Mouse (Mus musculus): ENCODE measurements at regions not wholly inside any gene's neighbourhood (a gene's known extent, or its start where the extent isn't known, plus 50 kb on each side); places are given as distances from the start of the nearest gene placed in this dataset.
A peak's percentile ranks its signal among the peaks of the same experiment; 100 is the strongest.

DNA sequence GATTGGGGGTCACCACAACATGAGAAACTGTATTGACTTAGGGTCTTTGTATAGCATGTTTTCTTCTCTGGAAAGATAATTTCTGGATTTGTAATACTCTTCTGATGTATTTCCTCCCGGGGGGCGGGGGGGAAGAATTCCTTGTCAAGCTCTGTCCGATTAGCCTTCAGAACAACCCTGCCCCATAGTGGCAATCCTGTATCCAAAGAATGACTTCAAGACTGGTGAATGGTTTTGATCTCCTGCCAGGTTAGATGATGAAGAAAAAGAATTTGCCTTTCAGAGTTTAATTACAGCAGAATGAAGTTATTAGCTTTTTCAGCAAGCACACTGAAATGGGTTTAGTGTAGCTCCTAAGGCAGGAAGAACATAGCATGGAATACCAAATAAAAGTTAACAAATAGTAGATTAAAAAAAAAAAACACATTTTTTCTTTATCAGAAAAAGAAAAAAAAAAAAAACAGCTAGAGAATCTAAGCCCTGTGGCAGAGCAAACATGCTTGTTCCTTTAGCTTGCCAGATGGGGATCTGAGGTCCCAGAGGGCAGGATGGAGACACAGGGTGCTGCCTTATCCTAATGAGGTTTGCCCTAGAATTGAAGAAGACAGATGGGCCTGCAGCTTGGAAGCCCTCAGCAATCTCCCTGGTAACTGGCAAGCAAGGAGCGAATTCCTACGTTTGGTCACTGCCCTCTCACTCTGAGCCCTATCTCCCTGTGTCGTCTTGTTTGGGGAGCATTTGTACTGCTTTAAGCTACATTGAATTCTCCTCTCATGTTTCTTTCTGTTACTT lies 280.9 kb upstream of the Gm9972 start:
- no peak for DNase-seq (ENCODE audit: low spot score)

DNA sequence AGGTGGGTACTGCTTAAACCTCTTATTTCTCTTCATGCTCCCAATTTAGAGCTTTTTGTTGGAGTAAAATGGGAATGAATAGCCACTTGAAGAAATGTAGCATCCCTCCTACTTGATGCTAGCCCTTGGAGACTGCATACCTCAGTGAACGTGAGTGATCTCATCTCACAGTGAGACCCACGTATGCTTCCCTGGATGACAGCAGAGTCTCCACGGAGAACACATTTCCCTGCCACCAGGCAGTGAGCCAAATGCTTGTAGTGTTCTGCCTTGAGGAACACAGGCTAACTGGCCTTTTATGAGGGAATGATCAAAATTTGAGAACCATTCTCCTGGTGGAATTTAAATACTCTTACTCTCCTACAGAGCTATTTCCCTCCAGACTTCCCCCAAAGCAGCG lies 280.1 kb upstream of the Gm9972 start:
- DNase-seq (ENCODE audit: low spot score), result no peak

DNA sequence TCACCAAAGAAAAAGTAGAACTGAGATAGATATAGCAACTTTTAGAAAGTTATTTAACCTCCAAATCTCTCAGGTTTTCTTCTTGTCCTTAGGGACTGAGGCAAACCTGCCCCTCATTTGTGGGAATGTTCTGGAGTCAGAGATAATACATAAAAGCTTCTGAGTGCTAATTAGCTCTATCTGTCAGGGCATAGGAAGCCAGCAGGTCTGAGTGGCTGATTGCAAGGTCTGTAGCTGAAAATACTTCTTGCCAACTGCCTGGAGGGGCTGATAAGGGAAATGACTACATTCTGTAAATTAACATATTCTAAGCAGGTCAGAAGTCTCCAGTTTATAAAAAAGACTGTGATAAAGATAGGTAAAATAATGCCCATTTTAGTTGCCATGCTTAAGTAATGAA lies 270.3 kb upstream of the Gm9972 start:
- no peak for DNase-seq (ENCODE audit: low spot score)

DNA sequence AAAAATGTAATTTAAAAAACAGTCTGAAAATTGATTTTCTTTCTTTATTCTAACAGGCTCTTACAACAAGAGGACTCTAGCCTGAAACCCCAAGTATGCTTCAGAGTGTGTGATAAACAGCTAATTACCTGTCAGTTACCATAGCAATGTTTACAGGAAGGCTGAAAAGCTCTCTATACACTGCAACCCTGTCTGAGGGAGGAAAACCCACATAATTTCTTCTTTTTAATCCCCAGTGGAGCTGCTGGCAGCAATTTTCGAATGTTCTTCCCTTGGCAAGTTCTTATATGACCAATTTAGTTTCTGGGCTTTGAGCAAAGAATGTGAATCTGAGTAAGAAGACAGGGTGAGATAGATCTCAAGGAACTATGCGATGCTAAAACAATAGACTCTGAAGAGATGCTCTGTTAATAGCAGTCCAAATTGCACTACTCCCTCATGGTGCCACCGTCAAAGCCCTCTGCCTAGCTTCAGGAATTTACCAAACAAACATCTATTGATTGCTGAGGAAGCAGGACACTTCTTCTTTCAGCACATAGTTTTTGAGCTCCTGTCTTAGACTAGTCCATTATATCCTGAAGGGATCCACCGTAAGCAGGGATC lies 260.4 kb upstream of the Gm9972 start:
- no peak for DNase-seq (ENCODE audit: low spot score)

DNA sequence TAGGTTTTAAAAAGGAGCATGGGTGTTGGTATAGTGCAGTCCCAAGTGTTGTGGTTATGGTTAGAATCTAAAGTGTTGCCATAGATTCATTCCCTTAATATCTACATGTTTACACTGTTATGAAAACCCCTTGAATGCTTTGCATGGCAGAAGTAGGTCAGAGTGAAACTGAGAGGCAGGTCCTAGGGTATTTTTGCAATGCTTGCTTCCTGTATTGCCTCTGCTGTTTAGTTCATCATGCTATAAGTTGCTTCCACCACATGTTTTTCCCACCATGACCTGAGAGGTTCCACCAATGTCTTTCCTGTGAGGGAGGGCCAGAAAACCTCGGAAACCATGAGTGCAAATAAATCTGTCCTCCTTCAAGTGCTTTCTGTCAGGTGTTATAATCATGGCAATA lies 224.1 kb upstream of the Gm9972 start:
- no peak for DNase-seq (ENCODE audit: low spot score)

DNA sequence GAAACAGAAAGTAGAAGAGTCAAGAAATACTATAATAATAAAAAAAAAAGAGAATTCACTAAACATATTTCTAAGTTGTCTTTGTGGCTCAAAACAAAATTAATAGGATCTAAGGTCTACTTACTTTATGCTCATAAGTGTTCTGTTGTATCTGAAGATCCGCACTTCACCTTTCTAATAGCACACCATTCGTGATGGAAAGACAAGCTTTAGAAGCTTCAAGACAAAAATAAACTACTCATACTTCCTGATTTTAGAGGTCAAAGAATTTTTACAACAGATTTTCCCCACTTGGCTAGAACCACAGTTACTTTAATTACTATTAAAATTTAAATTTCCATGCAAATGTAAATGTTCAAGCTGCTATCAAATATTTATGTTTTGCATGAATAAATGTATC lies 219.8 kb upstream of the Gm9972 start:
- no peak for DNase-seq (ENCODE audit: low spot score)

DNA sequence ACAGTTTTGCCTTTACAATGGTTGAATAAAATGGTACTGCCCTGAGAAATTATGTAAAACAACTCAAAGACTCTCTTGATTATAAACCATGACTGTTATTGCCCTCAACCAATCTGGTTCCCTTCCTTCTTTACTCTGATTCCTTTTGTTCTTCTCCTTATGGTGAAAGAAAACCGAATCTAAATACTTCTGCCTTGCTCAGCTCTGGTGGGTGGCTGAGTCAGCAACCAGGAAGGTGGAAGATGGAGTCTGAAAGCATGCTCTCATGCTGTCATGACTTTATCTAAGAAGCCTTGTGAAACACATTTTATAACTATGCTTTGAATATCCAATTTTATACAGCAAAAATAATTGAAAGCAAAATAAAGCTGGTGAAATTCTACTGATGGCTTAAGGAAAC lies 212.7 kb upstream of the Gm9972 start:
- no peak for DNase-seq (ENCODE audit: low spot score)

DNA sequence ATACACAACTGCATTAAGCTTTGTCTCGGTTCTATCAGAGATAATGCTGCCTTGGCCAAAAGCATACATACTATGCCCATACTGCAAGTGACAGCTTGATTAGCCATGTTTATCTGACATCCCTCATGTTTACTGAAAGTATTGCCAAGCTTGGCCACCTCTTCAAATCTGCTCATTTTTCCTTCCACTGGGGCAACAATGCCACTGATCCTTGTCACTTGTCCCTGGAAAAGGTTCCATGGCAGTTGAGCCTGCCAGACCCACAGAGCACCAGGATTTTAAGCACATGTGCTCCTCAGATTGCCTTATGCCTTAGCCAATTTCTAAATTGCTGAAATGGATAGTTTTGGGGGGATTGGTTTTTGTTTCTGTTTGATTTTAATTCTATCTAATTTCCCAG lies 189.8 kb upstream of the Gm9972 start:
- DNase-seq (ENCODE audit: low spot score), result no peak

DNA sequence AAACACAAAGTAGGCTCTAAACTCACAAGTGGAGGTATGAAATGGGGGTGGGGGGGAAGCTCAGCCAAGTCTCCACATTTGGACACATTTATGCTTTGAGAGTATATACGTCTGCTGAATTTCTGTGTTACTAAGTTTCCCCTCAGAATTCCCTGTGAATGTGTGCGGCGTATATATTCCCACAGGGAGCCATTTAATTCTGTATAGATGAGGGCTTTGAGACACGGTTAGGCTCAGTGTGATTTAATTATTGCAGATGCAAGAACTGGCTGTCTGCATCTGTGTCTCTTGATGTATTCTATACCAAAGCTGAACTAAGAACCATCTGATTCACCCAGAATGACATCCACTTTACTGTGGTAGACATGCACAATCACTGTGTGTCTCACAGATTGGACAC lies 181.1 kb upstream of the Gm9972 start:
- no peak for DNase-seq (ENCODE audit: low spot score)

DNA sequence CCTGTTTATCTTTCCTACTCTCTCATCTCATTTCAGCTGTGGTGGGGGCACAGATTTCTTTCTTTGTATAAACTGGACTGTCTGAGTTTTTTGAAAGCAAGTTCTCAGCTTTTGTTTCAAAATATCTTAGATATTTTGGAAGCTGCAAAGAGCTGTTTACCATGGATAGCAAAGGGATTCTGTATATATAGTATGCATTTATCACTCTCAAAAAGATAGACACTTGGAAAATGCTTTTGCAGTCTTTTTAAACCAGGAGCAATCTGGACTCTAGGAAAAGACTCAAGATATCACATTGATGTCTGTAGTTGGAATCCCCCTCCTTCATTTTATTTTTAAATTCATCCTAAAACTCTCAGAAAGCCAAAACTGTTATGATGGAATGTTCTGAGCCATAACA lies 177.9 kb upstream of the Gm9972 start:
- no peak for DNase-seq (ENCODE audit: low spot score)

DNA sequence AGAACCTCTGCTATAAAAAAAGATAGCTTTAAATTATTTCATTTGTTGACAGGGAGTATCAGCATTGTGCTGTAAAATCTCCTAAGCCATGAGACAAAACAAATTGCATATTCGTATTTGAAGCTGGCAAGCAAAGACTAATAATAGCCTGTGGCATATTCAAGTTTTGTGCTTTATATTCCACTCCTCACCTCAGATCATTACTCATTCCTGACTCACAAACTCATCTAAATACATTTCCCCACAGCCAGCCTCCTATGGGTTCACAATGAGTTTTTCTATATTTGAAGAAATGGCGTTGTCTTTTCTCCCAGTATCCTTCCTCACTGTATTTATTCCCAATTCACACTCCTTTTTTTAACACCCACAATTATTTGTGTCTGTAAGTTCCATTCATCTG lies 161.5 kb upstream of the Gm9972 start:
- no peak for DNase-seq (ENCODE audit: low spot score)

DNA sequence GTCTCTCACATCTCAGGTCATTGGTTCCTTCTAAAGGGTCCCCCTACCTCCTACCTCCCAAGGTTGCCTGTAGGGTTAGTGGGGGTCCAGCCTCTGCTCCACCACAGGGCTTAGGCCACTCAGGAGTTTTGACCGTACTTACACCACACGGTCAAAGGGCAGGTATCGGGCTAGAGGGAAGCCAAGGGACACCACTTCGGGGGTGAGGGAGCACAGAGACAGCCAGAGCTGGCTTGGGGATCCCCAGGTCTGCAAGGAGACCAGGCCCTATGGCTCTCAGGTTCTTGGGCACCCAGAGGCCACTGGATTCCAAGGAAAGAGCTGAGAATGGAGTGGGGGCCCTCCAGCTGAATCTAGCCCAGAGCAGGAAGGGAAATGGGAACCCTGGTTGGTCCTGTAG lies 135.5 kb upstream of the Gm9972 start:
- DNase-seq (ENCODE audit: low spot score), result no peak

DNA sequence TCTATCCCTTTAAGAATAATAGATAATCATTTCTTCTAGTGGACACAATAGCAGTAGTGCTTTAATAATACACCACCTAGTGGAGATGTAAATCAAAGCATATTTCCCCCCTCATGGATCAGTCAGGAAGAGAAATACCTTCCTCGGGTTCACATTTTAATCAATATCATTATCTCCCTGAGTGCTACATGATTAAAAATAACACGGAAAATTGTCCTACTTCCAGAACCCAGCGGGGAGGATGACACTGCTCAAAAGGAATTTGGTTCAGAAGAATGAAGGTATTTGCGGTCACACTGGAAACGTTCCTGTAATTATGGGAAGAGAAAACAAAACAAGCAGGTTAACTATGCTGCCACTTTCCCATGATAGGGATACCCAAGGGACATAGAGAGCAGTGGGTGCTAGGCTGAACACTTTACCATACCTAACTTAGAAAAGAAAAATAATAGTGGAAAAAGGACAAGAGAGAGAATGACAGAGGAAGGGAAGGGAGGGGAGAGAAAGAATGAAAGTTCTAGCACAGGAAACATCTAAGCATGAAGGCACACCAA lies 132.0 kb upstream of the Gm9972 start:
- no peak for DNase-seq (ENCODE audit: low spot score)

DNA sequence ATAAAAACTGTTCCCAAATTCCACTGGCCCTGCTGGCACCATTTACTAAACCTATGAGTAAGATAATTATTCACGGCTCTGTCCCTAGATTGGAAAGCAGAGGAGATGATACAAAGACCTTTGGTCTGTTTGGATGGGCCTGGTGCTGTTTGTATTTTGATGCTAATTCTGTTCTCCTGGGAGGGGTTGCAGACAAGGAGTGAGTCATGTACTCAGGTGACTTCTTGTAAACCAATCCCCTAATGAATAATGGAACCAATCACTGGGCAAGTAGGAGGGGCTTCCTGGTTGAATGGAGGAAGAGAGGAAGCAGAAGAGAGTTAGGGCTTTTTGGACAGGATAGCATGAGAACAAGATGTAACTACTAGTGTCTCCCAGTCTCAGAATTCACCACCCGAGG lies 130.0 kb upstream of the Gm9972 start:
- DNase-seq (ENCODE audit: low spot score), result no peak

DNA sequence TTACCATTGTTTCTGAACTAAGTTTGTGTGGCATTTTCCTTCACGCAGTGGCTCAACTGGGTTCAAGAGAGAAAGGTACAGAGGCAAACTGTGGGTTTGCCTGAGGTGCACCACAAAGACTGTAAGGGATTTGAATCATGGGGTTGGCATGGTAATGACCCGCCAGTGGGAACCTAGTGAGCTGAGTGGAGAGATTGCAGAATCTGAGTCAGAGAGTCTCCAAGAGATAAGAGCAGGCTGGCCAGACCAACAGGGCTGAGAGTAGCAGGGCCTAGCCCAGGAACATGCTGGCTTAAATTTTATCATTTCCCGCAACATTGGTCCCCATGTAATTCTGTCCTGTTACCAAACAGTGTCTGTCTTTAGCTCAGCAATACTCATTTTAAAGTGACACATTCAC lies 129.5 kb upstream of the Gm9972 start:
- DNase-seq (ENCODE audit: low spot score), result no peak

DNA sequence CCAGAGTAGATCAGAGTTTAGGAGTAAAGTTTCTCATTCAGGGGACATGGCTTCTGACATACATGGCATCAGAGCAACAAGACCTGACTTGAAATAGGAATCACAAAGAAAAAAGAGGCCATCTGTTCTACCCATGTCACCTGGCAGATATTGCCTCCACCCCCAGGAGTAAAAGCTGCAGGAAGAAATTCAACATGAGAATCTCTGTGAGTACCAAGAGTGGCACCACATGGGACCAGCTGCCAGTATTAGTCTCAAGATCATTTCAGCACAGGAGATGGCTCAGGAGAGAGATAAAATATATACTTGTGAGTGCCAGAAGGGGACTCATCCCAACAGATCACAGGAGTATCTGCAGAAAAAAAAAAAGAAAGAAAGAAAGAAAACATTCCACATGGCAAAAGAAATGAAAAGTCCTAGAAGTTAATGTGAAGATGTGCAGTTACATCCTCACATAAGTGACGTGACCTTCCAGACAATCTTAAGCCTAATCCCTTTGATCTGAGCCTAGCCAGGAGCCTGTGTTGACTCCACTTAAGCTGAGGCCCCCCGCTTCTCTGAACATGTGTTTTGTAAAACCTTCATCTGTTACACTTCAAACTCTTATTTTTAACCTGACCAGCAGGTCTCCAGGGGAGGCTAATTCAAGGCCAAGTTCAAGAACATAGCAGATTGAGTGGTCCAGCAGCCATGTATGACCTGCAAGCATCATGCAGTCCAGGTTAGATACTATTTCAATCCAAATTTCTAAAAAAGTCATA lies 118.9 kb upstream of the Gm9972 start:
- no peak for DNase-seq (ENCODE audit: low spot score)

DNA sequence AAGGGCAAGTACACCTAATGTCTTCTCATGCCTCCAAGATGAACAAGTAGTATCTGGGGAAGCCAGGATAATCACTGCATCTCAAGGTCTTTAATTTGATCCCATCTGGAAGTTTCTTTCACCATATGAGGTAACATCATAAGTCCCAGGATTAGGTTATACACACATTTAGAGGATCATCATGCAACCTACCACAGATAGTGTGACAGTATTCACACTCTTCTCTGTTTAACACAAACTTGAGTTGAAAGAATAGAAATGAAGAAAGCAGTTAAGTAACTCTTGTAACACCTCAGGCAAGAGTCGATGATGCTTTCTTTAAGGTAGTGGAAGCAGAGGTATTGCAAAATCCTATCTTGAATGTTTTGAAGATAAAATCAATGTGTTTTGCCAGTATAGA lies 116.3 kb upstream of the Gm9972 start:
- no peak for DNase-seq (ENCODE audit: low spot score)

DNA sequence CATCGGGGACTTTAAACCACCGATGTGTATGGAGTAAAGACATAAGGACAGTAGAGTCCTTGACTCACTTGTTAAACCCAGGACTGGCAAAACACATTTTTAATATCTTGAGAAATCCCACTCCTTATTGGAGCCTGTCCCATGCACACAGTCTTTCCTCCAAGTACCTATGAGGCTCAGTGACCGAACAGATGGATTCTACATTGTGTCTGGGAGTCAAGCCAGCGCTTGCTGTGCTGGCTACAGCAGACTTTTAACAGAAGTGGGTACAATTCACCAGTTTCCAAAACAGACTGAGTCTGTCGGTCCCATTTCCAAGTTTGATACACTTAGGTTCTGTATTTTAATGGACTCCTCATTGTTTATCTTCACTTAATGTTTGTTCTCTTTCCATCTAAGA lies 108.4 kb upstream of the Gm9972 start:
- no peak for DNase-seq (ENCODE audit: low spot score)

DNA sequence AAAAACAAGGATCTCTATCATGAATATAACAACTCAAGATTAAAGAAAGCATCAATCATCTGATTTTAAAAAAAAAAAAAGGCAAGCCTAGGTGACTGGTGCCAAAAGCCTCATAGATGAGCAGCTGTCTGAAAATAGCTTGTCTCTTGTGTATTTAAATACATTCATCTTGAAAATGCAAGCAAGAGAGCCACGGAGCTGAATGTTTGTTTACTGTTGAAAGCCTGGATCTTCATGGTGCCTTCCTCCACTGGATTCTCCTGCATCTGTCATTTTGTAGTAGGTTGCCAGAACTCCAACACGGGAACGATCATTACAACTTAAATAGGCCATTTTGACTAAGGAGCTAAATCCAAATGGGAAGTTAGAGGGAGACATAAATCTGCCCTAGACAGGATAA lies 106.6 kb upstream of the Gm9972 start:
- no peak for DNase-seq (ENCODE audit: low spot score)

DNA sequence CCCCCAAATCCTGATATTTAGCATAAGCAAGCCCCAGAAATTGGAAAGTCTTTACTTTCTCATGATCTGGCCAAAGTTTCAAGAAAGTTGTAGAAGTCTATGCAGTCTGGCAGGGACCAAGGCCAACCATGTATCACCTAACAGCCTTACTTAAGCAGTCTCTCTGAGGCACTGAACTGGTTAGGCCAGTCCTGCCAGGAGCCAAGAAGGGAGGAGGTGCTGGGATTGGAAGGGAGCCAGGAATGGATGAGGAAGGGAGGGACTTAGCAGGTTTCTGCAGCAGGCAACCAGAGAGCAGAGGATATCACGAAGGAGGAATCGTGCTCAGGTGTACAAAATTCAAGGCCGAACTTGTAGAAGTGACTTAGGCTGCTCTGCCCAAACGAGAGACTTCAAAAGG lies 96.3 kb upstream of the Gm9972 start:
- peak; percentile 11 for DNase-seq (ENCODE audit: low spot score)

DNA sequence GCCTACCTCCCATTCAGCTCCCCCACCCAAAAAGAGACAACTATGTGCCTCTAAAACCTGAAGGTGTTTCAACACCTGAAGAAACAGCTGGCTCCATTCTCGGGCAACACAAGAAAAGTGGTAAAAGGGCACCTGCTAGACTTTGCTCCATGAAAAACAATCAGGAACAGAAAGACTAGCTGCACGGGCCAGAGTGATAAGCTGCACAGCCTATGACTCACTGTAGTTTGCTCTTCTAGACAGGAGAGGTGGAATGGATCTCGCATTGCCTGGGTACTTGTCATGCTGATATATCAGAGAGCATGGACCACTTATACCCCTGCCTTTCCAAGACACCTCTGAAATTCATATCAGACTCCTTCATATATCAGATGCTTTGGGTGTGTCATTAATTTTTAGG lies 94.0 kb upstream of the Gm9972 start:
- no peak for DNase-seq (ENCODE audit: low spot score)

DNA sequence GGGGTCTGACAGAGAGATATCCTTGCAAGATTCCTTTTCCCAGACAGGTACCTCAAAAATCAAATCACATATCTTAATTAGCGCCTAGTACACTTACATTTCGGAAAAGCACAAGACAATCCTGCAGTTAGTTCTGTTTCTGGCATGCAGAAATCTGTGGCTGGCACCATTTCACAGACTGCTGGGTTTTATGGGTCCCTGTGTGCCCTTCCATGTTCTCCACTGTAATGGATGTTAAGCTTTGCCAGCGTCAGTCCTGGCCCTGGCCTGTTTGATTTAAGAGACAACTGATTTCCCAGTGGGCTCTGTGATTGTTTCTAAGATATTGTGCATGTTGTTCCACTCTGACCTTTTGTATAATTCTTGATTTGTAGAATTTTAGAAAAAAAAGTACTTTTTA lies 93.3 kb upstream of the Gm9972 start:
- DNase-seq (ENCODE audit: low spot score), result no peak

DNA sequence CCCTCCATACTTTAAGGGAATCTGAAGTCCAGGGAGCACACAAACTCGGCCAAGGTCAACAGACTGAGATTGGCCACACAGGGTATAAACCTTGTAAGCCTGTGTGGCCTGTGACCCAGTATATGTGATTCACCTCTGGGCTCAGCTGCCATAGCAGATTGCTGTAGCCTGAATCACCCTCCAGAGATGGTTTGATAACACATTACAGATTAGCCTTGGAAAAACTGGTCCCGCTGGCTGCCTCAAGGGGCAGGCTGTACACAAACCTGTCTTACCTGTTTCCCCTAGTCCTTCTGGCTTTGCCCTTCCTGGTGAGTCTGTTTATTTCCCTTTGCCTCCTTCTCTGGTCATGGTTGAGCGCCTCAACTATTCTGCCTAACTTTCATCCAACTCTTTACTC lies 91.0 kb upstream of the Gm9972 start:
- peak; percentile 10 for DNase-seq (ENCODE audit: low spot score)

All from urinary bladder, postnatal 10 days (tissue).